Mouse (Mus musculus) layer of hippocampus, adult 18-20 months (tissue): ENCODE results near the gene Ndufab1. TPM values are rescaled to one million over a fixed set of nuclear protein-coding genes. Genes with fewer than 3 reads are reported as not detected.
"Not testable (repeated sequence)": the region's sequence is repeated elsewhere in the genome, so short reads cannot be mapped to it uniquely, and the experiment has no call there.

Experiments
- DNase-seq, 2 experiments: peaks; one replicate each; pipeline ENCODE4 v3.0.0; 2022; ENCODE audit warnings: low spot score in 2 of 2
- long read RNA-seq: library from polyadenylated mRNA; stranded (forward); transcript quantifications from one replicate; pipeline ENCODE4 v2.0.0, GENCODE M21; 2021
- total RNA-seq, 2 experiments: library from RNA; stranded (reverse); gene quantifications; 2 replicates each; pipeline ENCODE4 v1.2.3; 2021

The Ndufab1 gene
- 100 to 1,000 TPM; 305 to 306 TPM for total RNA-seq
- long read RNA-seq, transcript Ndufab1-203 (5 exons, 1,416 nt): major isoform, 113 of 137 reads
- long read RNA-seq, partial matches to known transcripts: 2 of 137 reads
- long read RNA-seq, other reads (novel, unspliced or antisense): 14 of 137 reads

- peak; percentile 86 to 92 for DNase-seq
Observed at GRCm38 (mm10) chr7:122101747-122102244, at the start of gene Ndufab1. Gene Ndufab1, minus strand, starts transcription at chr7:122101886.

DNA sequence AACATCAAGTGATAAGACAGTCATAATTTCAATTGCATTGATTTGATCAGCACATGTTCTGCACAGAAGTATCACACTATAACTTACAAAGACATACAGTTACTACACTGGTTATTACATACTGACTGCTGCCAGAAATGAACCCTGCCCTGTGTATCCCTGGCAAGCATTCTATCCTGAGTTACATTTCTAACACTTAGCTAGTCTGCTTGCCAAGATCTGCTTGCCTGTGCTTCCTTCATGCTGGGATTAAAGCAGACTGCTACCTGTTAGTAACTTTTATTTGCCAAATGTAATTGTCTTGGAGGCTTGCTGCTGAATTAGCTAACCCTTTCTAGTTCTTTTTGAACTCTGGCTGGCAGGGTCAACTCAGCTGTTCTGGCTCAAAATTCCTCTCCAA lies 39.3 kb upstream of the Ndufab1 start:
- DNase-seq: no peak

- DNase-seq: no peak
Observed at GRCm38 (mm10) chr7:122138190-122138589, 36.5 kb upstream of the Ndufab1 start.

DNA sequence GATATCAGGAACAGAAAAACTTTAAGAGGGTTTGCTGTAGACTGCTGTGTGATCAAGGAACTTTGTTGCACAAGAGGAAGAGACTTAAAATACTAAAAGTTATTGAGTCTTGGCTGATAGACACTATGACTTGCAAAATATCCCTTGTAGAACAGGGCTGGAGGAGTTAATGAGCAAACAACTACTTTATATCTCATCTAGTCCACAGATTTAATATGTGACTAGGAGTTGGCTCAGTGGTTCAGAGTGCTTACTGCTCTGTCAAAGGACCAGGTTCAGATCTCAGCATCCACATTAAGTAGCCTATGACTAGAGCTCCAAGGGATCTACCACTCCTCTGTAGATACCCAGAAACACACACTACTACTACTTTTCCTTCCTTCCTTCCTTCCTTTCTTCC lies 35.4 kb upstream of the Ndufab1 start:
- no peak for DNase-seq

GRCm38 (mm10) chr7:122135070-122135469 lies 33.4 kb upstream of the Ndufab1 start:
- DNase-seq: no peak

GRCm38 (mm10) chr7:122133338-122133625 lies 31.6 kb upstream of the Ndufab1 start:
- no peak for DNase-seq

GRCm38 (mm10) chr7:122132497-122133337 lies 31.0 kb upstream of the Ndufab1 start, which contains the start of the genes Palb2 and Dctn5:
Gene Palb2, minus strand, starts transcription at chr7:122132985.
Gene Dctn5, plus strand, starts transcription at chr7:122133041.
- peak; percentile 97 to 99 for DNase-seq

DNA sequence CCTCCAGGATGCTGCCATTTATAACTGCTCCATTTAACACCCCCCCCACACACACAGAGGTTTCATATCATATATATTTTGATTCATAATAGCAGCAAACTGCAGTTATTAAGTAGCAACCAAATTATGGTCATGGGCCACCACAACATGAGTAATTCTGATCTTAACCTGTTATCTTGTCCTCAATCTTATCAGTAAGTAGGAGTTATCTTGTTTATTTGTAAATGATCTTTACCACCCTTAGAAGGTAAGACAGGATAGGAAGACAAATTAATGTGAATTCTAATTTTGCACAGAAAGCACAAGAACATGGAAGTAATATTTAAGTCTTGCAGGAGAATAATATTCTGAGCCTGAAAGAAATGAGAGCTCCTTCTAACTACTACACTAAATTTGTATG lies 30.1 kb upstream of the Ndufab1 start:
- no peak for DNase-seq

DNA sequence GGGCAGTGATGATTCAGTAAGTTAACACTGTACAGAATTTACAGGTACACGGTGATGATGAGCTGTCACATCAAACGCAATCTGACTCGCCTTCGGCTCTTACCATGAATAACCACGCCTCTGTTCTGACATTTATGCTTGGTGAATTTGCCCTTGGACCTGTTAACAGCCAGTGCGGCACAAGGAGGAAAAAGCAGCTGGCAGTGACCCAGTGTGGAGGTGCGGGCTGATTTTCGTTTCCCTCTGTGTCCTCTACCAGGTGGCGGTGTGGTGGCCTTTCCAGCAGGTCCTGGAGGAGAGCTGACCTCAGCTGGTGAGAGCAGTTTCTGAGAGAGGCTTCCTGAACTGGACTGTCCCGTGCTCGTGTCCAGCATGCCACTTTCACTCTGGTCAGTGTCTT lies 25.3 kb upstream of the Ndufab1 start:
- no peak for DNase-seq

DNA sequence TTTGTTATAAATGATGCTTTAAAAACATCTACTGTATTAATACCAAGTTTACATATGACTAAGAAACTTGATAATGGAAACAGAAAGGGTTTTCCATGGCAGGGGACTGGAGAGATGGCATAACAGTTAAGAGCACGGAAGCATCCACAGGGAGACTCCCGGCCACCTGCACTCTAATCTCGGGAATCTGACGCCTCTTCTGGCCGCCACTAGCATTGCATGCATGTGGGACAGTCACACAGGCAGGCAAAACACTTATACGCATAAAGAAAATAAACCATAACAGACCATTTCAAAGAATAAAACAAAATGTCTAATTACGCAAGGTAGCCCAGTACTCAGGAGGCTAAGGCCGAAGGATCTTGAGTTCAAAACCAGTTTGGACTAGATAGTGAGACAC lies 23.9 kb upstream of the Ndufab1 start:
- no peak for DNase-seq

- DNase-seq: no peak
Observed at GRCm38 (mm10) chr7:122123518-122123917, 21.8 kb upstream of the Ndufab1 start.

GRCm38 (mm10) chr7:122108206-122108605 lies 6.5 kb upstream of the Ndufab1 start:
- no peak for DNase-seq

GRCm38 (mm10) chr7:122101014-122101746 lies 506 bp downstream of the Ndufab1 start:
- DNase-seq: not testable (repeated sequence)

DNA sequence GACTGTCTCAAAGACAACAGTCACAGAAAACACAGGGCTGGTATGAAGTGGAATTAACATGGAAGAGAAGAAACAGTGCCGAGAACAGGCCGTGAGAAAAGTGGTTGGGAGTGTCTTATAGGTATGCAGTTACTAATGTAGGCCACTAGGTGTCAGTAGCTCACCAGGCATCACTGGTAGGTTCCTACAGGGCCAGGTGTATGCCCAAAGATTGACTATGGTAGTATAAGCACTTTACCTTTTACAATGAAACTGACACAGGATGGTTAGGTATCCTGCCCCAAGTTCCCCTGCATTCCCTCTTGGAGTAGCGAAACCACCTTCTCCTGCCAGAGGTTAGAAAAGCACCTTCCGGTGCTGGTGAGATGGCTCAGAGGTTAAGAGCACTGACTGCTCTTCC lies 2.5 kb downstream of the Ndufab1 start:
- DNase-seq: peak in 1 of 2 experiments; percentile 48

DNA sequence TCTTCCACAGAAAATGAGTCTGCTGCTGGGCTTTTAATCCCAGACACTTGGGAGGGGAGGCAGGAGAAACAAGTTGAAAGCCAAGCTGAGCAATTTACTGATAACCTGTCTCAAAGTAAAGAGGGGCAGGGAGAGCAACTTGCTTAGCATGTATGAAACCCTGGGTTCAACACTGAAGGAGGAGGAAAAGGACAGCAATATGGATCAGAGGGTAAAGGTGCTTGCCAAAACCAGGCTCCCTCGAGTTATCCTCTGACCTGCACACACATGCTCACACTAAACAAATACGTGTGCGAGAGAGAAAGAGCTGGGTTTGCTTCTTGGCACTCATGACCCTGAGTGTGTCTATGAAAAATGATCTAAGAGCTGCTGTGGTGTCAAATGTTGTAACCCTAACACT lies 3.7 kb downstream of the Ndufab1 start:
- no peak for DNase-seq

DNA sequence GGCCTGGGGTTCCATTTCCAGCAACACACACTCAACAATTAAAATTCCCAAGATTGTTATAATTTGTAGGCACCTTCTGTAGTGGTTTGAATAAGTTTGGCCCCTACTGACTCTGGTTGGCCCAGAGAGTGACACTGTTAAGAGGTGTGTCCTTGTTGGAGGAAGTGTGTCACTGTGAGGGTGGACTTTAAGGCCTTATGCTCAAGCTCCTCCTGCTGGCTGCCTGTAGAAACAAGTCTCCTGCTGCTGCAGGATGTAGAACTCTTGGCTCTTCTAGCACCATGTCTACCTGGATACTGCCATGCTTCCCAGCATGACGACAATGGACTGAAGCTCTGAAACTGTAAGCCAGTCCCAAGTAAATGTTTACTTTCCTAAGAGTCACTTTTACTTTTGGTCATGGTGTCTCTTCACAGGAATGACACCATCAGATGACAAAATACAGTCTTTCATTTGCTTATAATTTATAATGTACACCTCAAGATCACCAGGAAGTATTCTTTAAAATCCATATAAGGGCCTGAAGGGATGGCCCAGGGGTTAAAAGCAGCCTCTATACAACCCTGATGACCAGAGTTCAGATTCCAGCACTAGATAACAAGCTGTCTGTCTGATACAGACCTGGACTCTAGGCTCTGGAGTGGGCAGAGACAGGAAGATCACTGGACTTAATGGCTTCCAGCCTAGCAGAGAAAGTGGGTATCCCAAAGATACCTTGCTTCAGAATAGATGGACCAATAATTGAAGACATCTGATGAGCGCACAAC lies 6.9 kb downstream of the Ndufab1 start:
- no peak for DNase-seq

GRCm38 (mm10) chr7:122087195-122087982 lies 14.3 kb downstream of the Ndufab1 start:
- no peak for DNase-seq

DNA sequence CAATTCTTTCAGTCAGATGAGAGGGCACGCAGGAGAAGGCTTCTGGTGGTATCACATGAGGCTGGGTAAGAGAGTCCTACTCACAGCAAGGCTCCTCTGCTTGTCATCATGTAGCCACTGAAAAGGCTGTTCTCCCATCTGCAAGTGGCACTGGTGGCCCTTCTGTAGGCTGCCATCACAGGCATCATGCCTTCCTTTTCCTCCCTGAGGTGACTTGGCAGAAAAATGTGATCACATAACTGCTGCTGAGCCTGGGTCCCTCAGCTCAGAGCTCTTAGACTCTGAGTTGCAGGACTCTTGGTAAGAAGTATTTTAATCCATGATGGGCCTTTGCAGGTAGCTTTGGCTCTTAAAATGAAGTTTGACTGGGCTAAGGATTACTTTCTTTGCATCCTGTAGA lies 20.6 kb downstream of the Ndufab1 start:
- no peak for DNase-seq

- no peak for DNase-seq
Observed at GRCm38 (mm10) chr7:122079798-122080554, 21.7 kb downstream of the Ndufab1 start.

DNA sequence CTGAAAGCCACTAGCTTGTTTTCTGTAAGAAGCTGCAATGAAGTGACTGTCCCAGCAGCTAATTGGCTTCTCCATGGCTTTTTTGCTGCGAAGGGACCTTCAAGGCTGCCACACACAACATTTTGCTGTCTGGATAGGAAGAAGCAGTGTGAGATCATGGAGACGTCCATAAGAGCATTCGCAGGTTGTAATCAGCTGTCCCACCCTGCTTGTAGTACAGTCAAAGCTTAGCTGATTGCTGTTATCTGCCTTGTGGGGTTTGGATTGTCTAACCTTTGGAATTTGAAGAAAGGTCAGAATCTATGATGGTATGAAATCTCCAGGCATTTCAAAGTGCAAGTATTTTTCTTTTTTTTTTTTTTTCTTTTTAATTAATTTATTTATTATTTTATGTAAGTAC lies 27.3 kb downstream of the Ndufab1 start:
- DNase-seq: no peak
